Mouse (Mus musculus) limb, embryonic 15.5 days (tissue): Measurements from ENCODE around the gene Madcam1. TPM values are rescaled to one million over a fixed set of nuclear protein-coding genes. Genes with fewer than 3 reads are reported as not detected.

Source experiments
- ATAC-seq: fragments of 200-750 bp; cut with Nextera tagmentation; 2 replicates; pipeline ENCODE4 v1.8.0; 2017; ENCODE audit warnings: low read depth, moderate TSS enrichment; ENCODE audit not compliant: insufficient number of reproducible peaks, low FRiP score, low TSS enrichment
- H3K27ac ChIP-seq: fragments of 300-500 bp; sonication (generic); 2 replicates; pipeline ENCODE4 v1.5.1; 2015; ENCODE audit warnings: moderate library complexity, mild to moderate bottlenecking, inconsistent platforms
- H3K27me3 ChIP-seq: fragments of 300-500 bp; sonication (generic); 2 replicates; pipeline ENCODE4 v1.6.1; 2015; ENCODE audit warnings: inconsistent platforms
- H3K36me3 ChIP-seq: fragments of 300-500 bp; sonication (generic); 2 replicates; pipeline ENCODE4 v1.6.1; 2015; ENCODE audit warnings: inconsistent platforms
- H3K4me1 ChIP-seq: fragments of 300-500 bp; sonication (generic); 2 replicates; pipeline ENCODE4 v1.6.1; 2015; ENCODE audit warnings: inconsistent platforms
- H3K4me2 ChIP-seq: fragments of 300-500 bp; sonication (generic); 2 replicates; pipeline ENCODE4 v1.6.1; 2015; ENCODE audit warnings: mild to moderate bottlenecking, inconsistent platforms
- H3K4me3 ChIP-seq: fragments of 300-500 bp; sonication (generic); 2 replicates; pipeline ENCODE4 v1.5.1; 2015; ENCODE audit warnings: mild to moderate bottlenecking, inconsistent platforms
- H3K9ac ChIP-seq: fragments of 300-500 bp; sonication (generic); 2 replicates; pipeline ENCODE4 v1.6.1; 2015; ENCODE audit warnings: inconsistent platforms
- H3K9me3 ChIP-seq: fragments of 300-500 bp; sonication (generic); 2 replicates; pipeline ENCODE4 v1.6.1; 2016; ENCODE audit warnings: inconsistent platforms
- WGBS: fragments of 180-500 bp; shearing (Covaris S2); methylation state at CpG from one replicate; pipeline ENCODE4 v1.1.7; 2015; 5-methylcytosine and 5-hydroxymethylcytosine counted together
- polyA plus RNA-seq: library from polyadenylated mRNA; unstranded; fragments of >200 nt; fragmentation: Nextera tagmentation; extraction: Ambion mirVana; gene quantifications from 2 replicates; pipeline ENCODE4 v1.2.1, GENCODE M21; 2015

The Madcam1 gene
- polyA plus RNA-seq, 1 experiment from 2014 or later, result 5.4 TPM

GRCm38 (mm10) chr10:79717640-79718357 is 53.4 kb downstream of the Madcam1 start:
- H3K27me3 ChIP-seq, result peaks cover 74% of the 10 kb centered on the region
- 5% methylated on average over 43 of the region's 43 CpGs for WGBS
- peak overlapping the region; percentile 54 for H3K4me3 ChIP-seq
- no peaks in the 10 kb centered on the region for H3K9me3 ChIP-seq
- no peaks in the 10 kb centered on the region for H3K36me3 ChIP-seq
- no peak overlapping the region for H3K9ac ChIP-seq
- no peak overlapping the region for H3K27ac ChIP-seq
- H3K4me1 ChIP-seq, result peaks cover 18% of the 10 kb centered on the region
- ATAC-seq, result no peak
- H3K4me2 ChIP-seq, result peak overlapping the region; percentile 97

Other genes starting within 250 kb of the Madcam1 start
- not detected in 2 replicates for gene Vmn2r83, start 195.8 kb upstream of the Madcam1 start, polyA plus RNA-seq
- gene Plpp2, start 130.8 kb upstream of the Madcam1 start, polyA plus RNA-seq, result 25.5 and 28.3 TPM in 2 replicates
- 65.5 and 66.4 TPM in 2 replicates for gene Mier2, start 109.4 kb upstream of the Madcam1 start, polyA plus RNA-seq
- gene Theg, start 77.2 kb upstream of the Madcam1 start, polyA plus RNA-seq, result not detected in 2 replicates
- not detected in 2 replicates for gene C2cd4c, start 50.5 kb upstream of the Madcam1 start, polyA plus RNA-seq
- 7.8 and 10.1 TPM in 2 replicates for gene Shc2, start 26.6 kb upstream of the Madcam1 start, polyA plus RNA-seq
- 0.12 TPM in 1 of 2 replicates, not detected in the other for gene Odf3l2, start 18.8 kb upstream of the Madcam1 start, polyA plus RNA-seq
- gene Tpgs1, start 4.8 kb downstream of the Madcam1 start, polyA plus RNA-seq, result 54.6 and 58.9 TPM in 2 replicates
- gene Cdc34, start 17.6 kb downstream of the Madcam1 start, polyA plus RNA-seq, result 100 and 110 TPM in 2 replicates
- gene Gzmm, start 24.5 kb downstream of the Madcam1 start, polyA plus RNA-seq, result 0.86 and 1.3 TPM in 2 replicates
- 910 and 960 TPM in 2 replicates for gene Bsg, start 39.9 kb downstream of the Madcam1 start, polyA plus RNA-seq
- 0.08 TPM in 1 of 2 replicates, not detected in the other for gene Hcn2, start 52.1 kb downstream of the Madcam1 start, polyA plus RNA-seq
- gene Polrmt, start 82.0 kb downstream of the Madcam1 start, polyA plus RNA-seq, result 35.8 and 41.5 TPM in 2 replicates
- 0.95 and 2.2 TPM in 2 replicates for gene Fgf22, start 90.5 kb downstream of the Madcam1 start, polyA plus RNA-seq
- 93.2 and 104 TPM in 2 replicates for gene Rnf126, start 102.4 kb downstream of the Madcam1 start, polyA plus RNA-seq
- gene Fstl3, start 112.7 kb downstream of the Madcam1 start, polyA plus RNA-seq, result 21.2 and 22.2 TPM in 2 replicates
- gene Prss57, start 126.4 kb downstream of the Madcam1 start, polyA plus RNA-seq, result 0.10 and 0.12 TPM in 2 replicates
- gene Palm, start 129.0 kb downstream of the Madcam1 start, polyA plus RNA-seq, result 79.9 and 84.8 TPM in 2 replicates
- 0.56 and 1.6 TPM in 2 replicates for gene Misp, start 156.4 kb downstream of the Madcam1 start, polyA plus RNA-seq
- gene Ptbp1, start 189.9 kb downstream of the Madcam1 start, polyA plus RNA-seq, result 301 and 303 TPM in 2 replicates
- gene Prtn3, start 209.9 kb downstream of the Madcam1 start, polyA plus RNA-seq, result 3.7 and 5.1 TPM in 2 replicates
- 53.0 and 60.1 TPM in 2 replicates for gene Plppr3, start 210.1 kb downstream of the Madcam1 start, polyA plus RNA-seq
- 0.36 and 0.40 TPM in 2 replicates for gene Elane, start 221.7 kb downstream of the Madcam1 start, polyA plus RNA-seq
- gene Cfd, start 226.3 kb downstream of the Madcam1 start, polyA plus RNA-seq, result 0.27 TPM in 1 of 2 replicates, not detected in the other
- 35.4 and 37.7 TPM in 2 replicates for gene Med16, start 244.4 kb downstream of the Madcam1 start, polyA plus RNA-seq
- not detected in 2 replicates for gene Gm26602, start 246.3 kb downstream of the Madcam1 start, polyA plus RNA-seq